Mouse (Mus musculus): ENCODE data around the gene Gabrb3.

GRCm38 (mm10) chr7:57618697-57619096 is 199.2 kb downstream of the Gabrb3 start:
- no peak for TF ChIP-seq GATA1 (IDR thresholded peaks at IDR 0.05; ENCODE audit: borderline replicate concordance, low read length)
- TF ChIP-seq FLI1 (IDR thresholded peaks at IDR 0.05; ENCODE audit: low read length), result no peak

Data from megakaryocyte, embryonic 14.5 days (primary cell).